Mouse (Mus musculus) retina, postnatal 7 days (tissue): ENCODE measurements around the gene Elmod2.
"Not testable (repeated sequence)": the region's sequence is repeated elsewhere in the genome, so short reads cannot be mapped to it uniquely, and the experiment has no call there.

ENCODE experiments used
- DNase-seq: peaks from one replicate; pipeline ENCODE4 v3.0.0-alpha.2; 2012; ENCODE audit warnings: low read depth, low spot score

Gene Elmod2

DNA sequence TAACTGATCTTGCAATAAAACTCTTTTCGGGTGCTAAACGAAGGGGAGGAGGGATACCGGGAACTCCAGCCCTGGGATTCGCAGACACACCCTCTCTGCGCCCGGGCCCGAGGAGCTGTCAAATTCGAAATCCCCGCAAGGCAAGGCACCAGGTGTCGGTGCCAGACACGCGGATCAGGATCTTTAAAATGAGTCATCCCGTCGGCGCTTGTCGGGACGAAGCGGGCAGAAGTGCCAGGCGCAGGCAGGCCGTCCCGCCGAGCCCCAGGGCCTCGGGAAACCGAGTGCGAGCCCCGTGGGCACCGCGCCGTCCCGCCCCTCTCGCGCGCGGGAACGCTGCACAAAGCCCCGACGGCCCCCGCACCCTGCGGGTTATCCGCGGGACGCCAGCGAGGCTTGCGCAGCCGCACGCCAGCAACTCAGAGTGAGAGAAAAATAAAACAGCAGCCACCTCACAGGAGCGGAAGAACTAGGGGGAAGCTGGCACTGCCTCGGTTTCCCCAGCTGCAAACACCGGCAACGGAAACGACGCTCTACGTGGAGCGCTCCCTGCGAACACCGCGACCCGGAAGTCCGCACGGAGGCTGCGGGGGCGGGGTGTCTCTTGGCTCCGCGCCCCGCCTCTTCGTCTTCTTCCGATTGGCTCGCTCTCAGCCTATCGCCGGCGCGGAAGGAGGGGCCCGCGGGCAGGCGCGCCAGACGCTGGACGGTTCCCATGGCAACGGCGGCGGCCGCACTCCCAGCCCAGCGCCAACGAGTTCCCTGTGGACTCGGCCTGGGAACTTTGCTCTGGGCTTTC is at the start of gene Elmod2:
Gene Elmod2 (minus strand): TSS at position 588 of the 799 bp plus-strand sequence.
- DNase-seq = peak; percentile 92

DNA sequence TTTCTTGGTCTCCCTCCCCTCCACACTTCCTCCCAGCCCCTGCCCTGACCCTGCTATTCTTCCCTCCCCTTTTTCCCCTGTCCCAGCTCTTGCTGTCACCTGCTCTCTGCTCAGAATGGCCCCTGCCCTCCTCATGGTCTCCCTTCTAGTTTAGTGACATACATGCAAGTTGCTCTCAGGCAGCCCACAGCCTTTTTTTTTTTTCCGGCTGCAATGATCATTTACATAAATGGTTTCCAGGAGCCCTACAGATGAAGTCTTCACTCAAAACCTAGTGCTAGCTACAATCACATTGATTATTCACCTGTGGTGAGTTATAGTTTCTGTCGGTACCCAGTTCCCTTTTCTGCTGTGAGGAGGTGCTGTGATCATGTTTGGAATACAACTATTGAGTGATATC is 48.7 kb upstream of the Elmod2 start:
- no peak for DNase-seq

DNA sequence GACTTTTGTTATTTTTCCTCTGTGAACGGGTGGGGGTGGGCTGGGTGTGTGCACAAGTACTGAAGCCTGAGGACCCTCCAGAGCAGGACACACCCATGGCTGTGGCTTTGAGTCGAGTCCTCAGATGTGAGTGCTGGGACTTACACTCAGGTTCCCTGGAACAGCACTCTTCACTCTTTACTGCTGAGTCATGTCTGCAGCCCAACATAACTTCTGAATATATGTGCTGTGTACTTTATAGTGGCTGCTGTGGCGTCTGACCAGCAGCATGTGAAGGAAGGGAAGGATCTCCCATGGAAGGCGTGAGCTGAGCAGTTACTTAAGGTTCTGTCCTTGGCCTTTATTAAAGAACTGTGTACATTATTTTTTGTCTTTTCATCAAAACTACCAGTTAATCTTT is 47.9 kb upstream of the Elmod2 start:
- no peak for DNase-seq

DNA sequence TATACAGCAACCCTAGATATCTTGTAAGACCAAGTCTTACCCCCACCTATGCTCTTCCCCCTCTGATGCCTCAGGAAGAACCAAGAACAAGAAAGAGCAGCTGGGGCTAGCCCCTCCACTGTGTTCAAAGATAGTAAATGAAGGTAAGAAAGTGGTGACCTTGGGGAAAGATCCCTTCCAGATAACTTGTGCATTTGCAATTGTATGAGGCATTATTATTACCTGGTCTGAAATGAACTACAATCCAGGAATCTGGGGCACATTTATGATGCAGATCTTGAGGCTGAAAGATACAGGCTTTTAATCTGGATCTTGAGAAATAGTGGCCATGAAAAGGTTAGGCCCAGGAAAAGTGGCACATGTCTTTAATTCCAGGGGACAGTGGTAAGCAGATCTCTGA is 44.9 kb upstream of the Elmod2 start:
- DNase-seq = no peak

DNA sequence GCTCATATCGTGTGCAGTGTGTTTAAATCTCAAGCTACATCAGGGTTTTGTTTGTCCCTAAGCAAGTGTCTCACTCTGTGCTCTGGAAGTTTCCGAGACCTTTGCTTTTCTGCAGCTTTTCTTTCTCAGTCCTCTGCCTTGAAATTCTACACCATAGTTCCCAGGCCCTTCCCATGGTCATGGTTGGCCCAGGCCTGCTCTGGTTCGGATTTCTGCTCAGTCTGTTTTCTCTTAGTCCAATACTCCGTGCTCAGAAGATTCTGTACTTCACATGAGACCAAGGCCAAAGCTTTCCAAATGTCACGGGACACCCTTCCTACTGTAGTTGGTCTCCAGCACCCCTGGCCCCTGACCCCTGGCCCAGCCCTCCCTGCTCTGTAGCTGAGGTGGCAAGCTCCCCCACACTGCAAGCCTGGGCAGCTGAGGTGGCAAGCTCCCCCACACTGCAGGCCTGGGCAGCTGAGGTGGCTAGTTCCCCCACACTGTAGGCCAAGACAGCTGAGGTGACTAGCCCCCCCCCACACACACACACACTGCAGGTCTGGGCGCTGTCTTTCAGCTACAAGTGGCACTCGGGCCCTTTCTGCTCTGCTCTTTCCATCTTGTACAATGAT is 31.0 kb upstream of the Elmod2 start:
- DNase-seq = no peak

DNA sequence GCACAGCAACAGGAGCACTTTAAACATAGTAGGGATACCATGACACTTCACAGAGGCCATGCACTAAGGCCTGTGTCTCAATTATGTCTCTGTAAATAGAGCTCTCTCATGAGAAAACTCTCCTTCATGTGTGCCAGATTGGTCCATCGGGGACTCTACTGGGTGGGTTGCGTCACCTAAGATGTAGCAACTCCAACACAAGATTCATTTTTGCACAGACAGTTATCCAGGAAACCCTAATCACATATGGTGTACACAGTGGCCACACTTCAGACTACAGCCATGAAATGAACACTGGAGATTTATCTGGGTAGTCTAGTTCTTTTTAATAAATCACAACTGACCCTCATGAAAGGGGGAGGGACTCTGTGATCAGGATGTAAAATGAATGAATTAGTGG is 19.0 kb upstream of the Elmod2 start:
- no peak for DNase-seq

DNA sequence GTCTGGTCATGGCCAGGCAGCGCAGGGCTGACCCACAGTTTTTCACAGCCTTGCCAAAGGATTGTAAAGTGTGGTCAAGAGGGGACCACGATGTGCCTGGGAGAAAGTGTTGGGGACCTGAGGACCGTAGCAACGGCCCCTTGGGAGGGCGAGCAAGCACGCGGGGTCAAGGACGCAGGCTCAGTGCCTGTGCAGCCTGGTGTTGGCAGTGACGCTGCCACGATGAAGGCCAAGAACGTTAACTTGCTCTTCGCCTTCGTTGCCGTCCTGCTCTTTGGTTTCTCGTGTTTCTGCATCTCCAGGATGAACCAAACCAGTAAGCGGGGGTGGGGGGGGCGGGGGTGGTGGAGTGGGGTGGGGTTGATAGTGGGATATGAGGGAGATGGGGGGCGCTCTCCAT is 16.0 kb upstream of the Elmod2 start, which contains the start of gene Mgat4d:
Gene Mgat4d (plus strand): TSS at position 209 of the 400 bp plus-strand sequence.
- DNase-seq = no peak

DNA sequence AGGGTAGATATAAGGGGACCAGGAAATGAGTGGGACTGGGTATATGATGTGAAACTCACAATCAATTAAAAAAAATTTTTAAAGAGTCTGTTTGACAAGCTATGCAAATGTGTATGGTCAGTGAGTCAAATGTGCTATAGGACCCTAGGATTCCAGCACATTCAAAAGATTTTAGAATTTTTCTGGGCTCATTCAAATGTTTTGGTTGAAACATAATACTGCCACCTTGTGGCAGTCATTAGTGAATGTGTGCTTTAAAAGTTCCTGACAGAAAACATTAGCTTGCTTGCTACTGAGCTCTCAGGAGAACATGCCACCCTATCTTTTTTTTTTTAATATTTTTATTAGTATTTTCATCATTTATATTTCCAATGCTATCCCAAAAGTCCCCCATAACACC is 10.4 kb upstream of the Elmod2 start:
- peak; percentile 29 for DNase-seq

DNA sequence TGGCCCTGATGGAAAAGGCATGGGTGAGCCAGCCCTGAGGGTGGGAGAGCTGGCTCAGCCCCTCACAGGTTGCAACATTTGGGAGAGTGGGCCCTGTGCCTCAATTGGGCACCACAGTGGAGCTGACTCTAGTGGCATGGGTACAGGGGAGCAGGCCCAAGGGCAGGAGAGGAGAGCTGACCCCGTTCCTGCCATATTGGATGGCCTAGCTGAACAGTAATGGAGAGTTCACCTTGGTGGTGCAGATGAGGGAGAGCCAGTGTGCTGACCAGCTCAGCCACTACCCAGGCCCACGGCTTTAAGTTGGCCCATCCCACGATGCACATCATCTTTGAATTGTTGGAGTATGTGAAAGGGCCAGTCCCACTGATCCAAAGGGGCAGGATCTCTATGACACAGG is 9.8 kb upstream of the Elmod2 start:
- DNase-seq = no peak

DNA sequence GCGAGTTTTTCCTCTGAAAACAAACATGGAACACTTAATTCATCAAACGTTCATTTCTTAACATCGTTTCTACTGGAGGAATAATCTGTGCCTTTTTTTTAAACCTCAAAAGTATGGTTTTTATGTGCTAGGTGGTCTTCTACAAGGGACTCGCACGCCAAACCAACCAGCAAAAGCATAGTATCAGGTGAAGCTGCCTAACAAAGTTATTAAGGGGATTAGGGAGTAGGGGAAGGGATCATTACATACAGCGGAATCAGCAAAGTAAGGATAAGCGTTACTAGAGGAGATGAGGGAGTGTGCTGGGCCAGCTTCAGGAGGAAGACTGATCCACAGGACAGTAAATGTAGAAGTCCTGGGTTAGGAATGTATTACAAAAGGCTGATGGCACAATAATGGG is 578 bp upstream of the Elmod2 start:
- DNase-seq = peak; percentile 23

DNA sequence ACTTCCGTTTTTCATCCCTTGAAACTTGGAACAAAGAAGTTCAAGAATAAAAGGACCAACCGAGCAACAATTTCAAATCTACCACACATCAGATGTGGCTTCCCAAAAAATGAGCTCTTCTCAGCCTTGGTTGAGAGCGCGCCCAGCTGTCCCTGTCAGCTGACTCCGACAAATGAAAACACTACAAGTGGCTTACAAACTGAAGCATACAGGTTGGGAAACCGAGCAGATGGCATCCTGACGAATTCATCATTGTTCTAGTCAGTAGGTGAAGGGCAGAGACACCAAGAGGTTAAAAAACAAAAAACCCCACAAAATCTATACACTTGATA is 753 bp downstream of the Elmod2 start:
- DNase-seq = no peak

DNA sequence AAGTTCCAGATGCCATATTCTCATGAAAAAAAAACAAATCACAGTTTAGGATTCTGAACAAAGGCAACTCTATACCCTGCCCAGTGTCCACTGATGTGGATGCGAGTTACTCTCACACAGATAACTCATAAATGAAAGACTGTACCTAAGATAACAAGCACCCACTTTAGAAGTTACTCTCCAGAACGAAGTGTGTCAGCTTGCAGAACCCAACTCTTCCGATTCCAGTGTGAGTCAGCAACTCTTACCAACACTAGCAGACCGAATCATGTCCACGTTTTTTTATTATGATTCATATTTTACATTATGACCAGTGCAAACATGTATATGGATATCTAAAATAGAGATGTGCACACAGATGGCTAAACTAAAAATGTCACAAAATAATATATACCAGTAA is 4.4 kb downstream of the Elmod2 start:
- no peak for DNase-seq

DNA sequence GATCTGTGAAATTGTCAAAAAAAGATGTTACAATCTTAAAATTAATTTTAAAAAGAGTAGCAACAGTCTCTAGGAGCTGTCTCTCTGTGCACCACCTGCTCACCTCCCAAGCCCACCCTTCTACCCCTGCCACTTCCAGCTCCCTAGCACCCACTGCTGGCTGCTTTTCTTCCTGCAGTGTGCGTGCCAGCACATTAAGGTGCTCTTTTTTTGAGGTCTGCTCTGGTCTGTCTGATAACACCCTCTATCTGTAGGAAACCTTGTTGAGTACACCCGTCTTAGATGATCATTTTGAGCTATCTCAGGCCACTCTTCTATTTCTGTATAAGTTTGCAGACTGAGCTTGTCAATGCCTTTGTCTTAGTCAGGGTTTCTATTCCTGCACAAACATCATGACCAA is 9.2 kb downstream of the Elmod2 start:
- DNase-seq = no peak

DNA sequence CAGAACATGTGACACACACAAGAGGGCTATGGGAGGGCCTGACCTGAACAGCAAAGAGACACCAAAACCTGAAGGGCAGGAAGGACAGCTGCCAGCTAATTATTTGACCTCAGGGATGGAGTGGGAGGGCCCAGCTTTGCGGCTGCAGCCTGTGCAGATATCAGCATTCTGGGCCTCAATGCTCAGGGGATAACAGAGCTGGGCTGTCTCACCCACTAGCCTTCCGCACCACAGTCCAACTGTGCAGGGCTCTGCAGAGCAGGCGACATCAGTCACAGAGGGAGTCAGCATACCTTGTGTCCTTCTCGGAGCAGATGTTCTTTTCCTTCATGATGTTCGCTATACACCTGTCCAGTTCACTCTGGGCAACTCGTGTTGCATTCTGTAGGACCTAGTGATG is 9.9 kb downstream of the Elmod2 start:
- DNase-seq = no peak

DNA sequence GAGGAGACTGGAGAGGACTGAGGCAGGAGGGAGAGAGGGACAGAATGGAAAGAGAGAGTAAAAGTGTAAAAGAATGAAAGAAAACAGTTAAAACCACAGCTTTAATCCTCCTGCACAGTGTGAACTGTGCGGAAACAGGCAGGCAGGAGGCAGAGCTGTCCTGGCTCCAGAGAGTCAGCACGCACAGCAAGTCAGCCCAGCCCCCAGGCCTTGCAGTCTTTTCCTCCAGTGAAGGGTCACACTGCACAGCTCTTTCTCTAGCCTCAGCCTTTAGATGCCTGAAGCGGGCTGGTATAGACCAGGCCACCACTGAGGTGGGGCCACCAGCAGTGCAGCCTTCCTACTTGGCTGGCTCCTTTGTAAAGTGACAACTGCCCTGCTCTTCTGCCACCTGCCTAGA is 11.7 kb downstream of the Elmod2 start:
- no peak for DNase-seq

DNA sequence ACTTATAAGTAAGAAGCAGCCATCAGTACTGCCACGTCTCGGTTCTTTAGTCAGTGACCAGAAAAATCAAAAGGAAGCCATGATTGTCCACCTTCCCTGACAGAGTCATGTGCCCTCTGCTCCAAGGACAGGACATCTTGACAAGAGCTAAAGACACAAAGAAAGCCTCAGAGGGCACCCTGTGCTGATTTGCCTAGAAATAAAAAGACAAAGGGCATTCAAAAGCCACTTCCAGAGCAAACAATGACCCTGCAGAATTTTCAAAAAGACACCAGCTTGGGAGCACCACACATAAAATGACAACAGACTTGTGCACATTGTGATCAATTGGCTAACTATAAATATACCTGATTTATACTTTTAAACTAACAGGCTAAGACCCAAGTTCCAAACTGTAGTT is 16.6 kb downstream of the Elmod2 start:
- DNase-seq = no peak

DNA sequence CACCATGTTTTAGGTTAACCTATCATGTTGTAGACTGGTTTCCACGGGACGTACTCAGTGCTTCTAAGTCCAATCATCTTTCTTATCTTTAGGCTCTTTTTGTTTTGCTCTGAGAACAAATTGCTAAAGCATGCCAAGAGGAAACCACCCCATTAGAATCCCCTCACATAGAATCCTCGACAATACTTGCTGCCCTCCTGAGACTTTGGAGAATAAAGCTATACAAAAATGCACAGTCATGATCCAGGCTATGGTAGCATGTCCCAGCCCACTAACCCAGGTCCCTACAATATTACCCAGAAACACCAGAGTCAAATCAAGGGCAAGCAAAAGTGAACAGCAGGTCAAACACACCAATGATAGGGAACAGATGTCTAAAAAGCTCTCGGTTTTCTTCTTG is 17.2 kb downstream of the Elmod2 start:
- DNase-seq = not testable (repeated sequence)

DNA sequence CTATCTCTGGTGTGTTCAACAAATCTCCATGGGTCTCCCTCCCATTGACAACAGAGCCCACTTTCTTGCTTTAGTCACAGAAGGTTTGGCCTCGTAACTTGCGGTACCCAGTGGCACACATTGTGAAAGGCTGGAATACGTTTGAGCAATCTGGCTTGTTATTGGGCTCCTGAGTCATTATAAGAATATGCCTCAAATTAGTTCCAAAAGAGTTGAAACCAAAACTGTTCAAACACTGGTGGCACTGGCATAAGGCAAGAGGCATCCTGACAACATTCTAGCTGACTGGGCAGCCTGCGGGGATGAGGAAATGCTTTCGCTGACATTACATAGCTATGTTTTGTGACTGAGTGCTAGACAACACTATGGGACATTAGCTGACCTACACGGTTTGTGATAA is 22.4 kb downstream of the Elmod2 start:
- no peak for DNase-seq

DNA sequence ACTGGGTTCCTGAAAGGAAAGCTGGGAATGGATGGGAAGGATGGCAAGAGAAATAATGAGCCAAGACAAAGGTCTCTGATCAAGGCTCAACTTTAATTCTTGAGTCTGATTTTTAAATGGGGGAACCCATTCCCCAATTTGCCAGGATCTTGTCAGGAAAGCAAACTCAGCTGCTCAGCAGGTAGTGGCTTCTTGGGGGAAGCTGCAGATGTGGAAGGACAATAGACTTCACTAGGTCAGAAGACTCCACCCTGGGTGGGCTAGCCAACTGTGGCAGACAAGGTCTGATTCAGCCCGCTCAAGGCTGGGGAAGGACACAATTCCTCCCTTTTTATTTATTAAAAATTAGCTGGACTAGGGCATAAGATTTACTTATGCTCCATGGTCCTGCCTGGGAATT is 27.3 kb downstream of the Elmod2 start:
- DNase-seq = no peak

DNA sequence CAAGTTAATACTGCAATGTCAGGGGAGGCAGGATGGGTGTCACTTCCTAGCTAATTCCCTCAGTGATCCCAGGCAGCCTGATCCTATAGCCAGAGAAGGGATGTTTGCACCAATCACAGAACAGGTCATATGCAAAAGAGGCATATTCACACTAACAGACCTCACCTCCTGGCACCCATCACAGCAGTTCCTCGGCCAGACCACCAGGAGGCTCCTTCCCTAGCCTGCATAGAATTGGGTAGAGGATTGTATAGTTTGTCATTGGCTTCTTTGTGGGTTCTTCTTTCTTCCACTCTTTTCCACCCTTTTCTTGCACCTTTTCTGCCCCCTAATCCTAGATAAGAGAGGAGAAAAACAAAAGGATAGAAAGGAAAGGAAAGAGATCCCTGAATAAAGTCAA is 32.2 kb downstream of the Elmod2 start:
- no peak for DNase-seq

DNA sequence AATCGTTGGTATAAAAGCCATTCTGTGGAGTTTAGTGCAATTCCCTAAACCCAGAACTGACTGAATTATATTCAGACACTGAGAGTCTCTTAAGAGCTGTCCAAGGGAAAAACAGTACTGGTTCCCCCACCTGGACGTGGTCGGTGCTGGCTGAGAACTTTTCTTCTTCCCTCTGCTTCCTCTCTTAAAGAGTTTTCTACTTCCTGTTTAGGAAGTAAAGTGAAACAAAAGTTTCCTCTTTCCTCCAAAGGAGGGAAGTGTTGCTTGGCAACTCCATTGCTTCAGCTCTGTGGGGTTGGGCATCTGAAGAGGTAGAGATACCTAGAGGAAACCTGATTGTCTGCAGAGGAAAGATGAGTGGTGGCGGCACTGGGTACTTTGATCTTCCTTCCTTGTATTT is 34.9 kb downstream of the Elmod2 start:
- DNase-seq = no peak

DNA sequence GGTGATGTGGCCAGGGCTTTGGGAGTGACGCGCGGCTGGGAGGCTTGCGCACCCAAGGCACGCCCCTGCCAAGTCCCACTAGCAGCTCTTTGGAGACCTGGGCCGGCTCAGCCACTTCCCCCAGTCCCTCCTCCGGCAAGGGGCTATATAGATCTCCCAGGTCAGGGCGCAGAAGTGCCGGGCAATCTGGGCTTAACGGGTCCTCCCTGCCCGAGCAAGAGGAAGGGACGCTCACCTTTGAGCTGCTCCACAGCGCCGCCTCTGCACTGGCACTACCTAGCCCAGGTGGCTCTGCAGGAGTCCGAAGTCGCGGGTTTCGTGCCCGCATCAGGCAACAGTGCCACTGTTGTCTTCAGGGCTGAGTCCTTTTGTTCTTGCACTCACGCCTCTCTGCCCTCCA is 42.1 kb downstream of the Elmod2 start, which contains the start of gene Ucp1:
Gene Ucp1 (plus strand): TSS at position 177 of the 400 bp plus-strand sequence.
- DNase-seq = no peak

DNA sequence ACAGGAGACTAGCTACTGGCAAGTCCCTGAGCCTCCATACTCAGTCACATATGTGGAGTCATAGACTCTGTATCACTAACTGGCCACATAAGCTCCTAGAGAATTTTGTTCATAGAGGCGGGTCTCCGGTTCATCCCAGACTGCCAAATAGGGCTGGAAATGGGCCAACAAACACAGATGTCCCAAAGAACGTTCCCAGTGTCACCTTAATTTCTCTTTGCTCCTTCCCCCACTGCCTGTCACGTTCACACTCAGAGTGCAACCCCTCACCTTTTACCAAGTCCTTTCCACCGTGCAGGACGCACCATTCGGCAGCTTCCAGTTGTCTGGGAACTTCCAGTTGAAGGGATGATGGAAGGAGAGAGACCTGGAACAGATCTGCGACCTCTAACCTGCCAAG is 46.9 kb downstream of the Elmod2 start:
- DNase-seq = no peak

DNA sequence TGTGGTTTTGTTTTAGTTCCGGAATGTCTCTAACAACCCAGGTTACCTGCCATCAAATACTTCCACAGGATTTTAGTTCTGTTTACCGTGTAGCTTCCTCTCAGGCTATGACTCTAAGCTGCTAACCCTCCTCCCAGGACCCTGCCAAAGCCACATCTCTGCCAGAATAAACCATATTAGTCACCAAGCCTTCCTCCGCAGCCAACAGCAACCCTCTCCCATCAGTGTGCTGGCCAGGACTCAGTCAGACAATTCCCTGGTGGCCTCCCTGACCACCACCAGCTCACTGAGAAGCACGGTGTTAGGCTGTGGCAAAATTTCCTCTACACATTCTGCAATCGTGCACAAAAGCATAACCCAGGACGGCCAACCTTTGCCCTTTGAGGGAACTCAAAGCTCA is 53.9 kb downstream of the Elmod2 start:
- no peak for DNase-seq
